Mouse (Mus musculus) spleen, adult 18-20 months (tissue): ENCODE measurements around the gene Dnah7c.
"Not testable (repeated sequence)": the region's sequence is repeated elsewhere in the genome, so short reads cannot be mapped to it uniquely, and the experiment has no call there.

Experiments used
- DNase-seq, 2 experiments: peaks; one replicate each; pipeline ENCODE4 v3.0.0; 2022; ENCODE audit warnings: mixed read lengths in 2 of 2

Dnah7c gene

GRCm38 (mm10) chr1:46733405-46734106, 308.2 kb downstream of the Dnah7c start:
- DNase-seq: not testable (repeated sequence)

GRCm38 (mm10) chr1:46734455-46734854, 309.1 kb downstream of the Dnah7c start:
- not testable (repeated sequence) for DNase-seq

GRCm38 (mm10) chr1:46764600-46764999, 339.2 kb downstream of the Dnah7c start:
- not testable (repeated sequence) for DNase-seq

- DNase-seq: not testable (repeated sequence)
These were observed 343.9 kb downstream of the Dnah7c start for GRCm38 (mm10) chr1:46769318-46769717.

GRCm38 (mm10) chr1:46770077-46770695, 344.8 kb downstream of the Dnah7c start:
- not testable (repeated sequence) for DNase-seq

GRCm38 (mm10) chr1:46782227-46782626, 356.8 kb downstream of the Dnah7c start:
- not testable (repeated sequence) for DNase-seq

- no peak for DNase-seq
These were observed 379.7 kb downstream of the Dnah7c start for GRCm38 (mm10) chr1:46805074-46805473.

GRCm38 (mm10) chr1:46808630-46809029, 383.2 kb downstream of the Dnah7c start:
- not testable (repeated sequence) for DNase-seq

- no peak for DNase-seq
These were observed 392.5 kb downstream of the Dnah7c start for GRCm38 (mm10) chr1:46817934-46818333.

- DNase-seq: no peak
These were observed 397.0 kb downstream of the Dnah7c start for GRCm38 (mm10) chr1:46822256-46822972.

- DNase-seq: no peak
These were observed 404.9 kb downstream of the Dnah7c start for GRCm38 (mm10) chr1:46830066-46830843.

- peak in 1 of 2 experiments; percentile 12 for DNase-seq
These were observed 406.5 kb downstream of the Dnah7c start for GRCm38 (mm10) chr1:46831927-46832326.

GRCm38 (mm10) chr1:46843406-46843805, 418.0 kb downstream of the Dnah7c start:
- no peak for DNase-seq

GRCm38 (mm10) chr1:46844281-46844680, 418.9 kb downstream of the Dnah7c start:
- no peak for DNase-seq

GRCm38 (mm10) chr1:46845221-46845620, 419.8 kb downstream of the Dnah7c start:
- DNase-seq: no peak

GRCm38 (mm10) chr1:46849758-46850157, 424.4 kb downstream of the Dnah7c start:
- DNase-seq: peak in 1 of 2 experiments; percentile 24

GRCm38 (mm10) chr1:46851586-46851985, 426.2 kb downstream of the Dnah7c start:
- DNase-seq: no peak

- no peak for DNase-seq
These were observed 426.8 kb downstream of the Dnah7c start for GRCm38 (mm10) chr1:46852216-46852599.

GRCm38 (mm10) chr1:46852600-46853272, 427.3 kb downstream of the Dnah7c start:
- DNase-seq: peak; percentile 48 to 61

- DNase-seq: peak; percentile 97 to 98
These were observed 428.1 kb downstream of the Dnah7c start for GRCm38 (mm10) chr1:46853317-46854035.
